Mouse (Mus musculus): ENCODE data around the gene Runx3. TPM values are rescaled to one million over a fixed set of nuclear protein-coding genes. Genes with fewer than 3 reads are reported as not detected.
A peak's percentile ranks its signal among the peaks of the same experiment; 100 is the strongest.

The Runx3 gene
- polyA plus RNA-seq, 1 experiment from 2014 or later: 0.04 TPM

DNA sequence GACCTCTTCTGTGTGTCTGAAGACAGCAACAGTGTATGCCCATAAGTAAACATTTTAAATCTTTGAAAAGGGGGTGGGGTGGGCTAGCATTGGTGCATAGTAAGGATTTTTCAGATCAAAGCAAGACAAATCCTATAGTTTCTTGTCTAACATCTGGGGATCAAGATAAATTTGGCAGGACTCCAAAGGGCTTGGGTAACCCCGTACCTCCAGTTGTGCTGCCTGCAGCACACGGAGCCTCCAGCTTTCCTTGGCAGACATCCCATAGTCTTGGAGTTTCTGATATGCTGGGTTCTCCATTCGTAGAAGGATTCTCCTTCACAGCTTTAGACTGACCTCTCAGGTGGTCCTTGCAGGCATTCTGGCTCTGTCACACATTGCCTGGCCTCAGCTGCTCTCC is 27.6 kb upstream of the Runx3 start:
- Histone ChIP-seq H3K9me3 (replicated peaks) (no peaks in the 10 kb centered on the region), H3K4me3 (no peak overlapping the region), H3K27ac (replicated peaks) (no peak overlapping the region), H3K27me3 (ENCODE audit: low read depth, poor library complexity, severe bottlenecking) (no peaks in the 10 kb centered on the region), H3K4me1 (no peaks in the 10 kb centered on the region), H3K36me3 (no peaks in the 10 kb centered on the region)
- WGBS: 91% methylated on average over 3 of the region's 3 CpGs
- DNase-seq (ENCODE audit: low spot score): no peak

DNA sequence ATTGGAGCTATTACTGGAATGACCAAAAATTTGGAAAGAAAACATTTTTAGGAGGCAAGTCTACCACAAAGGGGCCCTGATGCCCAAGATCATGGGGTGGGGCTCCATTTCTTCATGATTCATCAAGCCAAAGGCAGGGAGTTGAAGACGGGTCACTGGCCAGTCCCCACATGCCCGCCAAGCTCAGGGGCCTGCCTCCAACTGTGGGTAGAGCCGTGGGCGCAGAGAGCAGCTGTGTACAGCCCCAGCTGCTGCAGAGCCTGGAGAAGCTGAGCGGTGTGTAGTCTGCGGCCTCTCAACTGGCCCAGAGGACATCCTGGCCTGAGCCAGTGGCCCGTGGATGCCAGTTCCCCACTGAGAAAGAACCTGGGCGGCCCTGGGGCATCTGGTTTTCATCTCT is 24.8 kb upstream of the Runx3 start:
- 80% methylated on average over 8 of the region's 8 CpGs for WGBS
- no peak overlapping the region for H3K27ac ChIP-seq (replicated peaks)

DNA sequence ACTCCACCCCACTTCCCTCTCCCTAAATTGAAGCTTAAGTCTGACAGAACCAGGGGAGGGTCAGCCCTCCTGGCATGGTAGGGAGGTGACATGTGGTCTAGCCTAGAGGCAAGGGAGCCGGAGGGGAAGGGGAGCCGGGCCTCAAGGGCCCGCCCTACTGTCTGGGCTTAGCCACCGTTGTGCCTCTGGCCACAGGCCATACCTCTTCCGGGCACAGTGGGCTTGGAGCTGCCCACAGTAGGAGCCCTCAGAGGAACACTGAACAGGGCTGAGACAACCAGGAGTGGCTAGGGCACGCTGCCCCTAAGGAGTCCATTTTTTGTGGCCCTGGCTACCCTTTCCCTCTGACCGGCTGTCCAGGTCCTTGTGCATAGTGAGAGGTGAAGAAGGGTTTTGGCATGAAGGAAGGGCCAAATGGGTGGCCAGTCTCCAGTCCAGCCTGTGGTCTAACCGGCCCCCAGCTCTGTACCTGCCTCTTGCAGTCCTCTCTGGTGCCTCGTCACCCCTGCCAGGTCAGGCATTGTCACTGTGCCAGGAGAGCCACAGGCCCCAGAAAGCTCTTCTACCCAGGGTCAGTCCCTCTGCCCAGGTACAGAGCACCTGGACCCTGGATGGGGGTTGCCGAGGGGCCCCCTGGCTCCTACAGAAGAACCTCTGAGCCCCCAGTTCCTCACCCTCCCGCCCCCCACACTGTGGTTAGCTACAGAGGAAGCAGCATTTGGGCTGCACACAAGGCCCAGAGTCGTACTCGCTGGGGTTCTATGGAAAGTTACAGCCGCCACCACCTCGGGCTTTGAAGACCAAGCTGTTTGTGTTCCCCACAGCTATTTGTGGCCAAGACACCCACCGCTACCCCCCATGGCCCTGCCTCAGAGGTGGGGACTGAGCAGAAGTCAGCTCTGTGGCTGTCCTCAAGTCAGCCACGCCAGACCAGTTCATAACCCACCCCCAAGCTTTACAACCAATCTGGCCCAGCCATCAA is 22.3 kb upstream of the Runx3 start:
- H3K36me3 ChIP-seq: no peaks in the 10 kb centered on the region

More for the DNA sequence above, 24.8 kb upstream of the Runx3 start:
- H3K36me3 ChIP-seq: no peaks in the 10 kb centered on the region
- no peaks in the 10 kb centered on the region for H3K9me3 ChIP-seq (replicated peaks)
- no peaks in the 10 kb centered on the region; the same call in 1 of the 2 replicates for H3K27me3 ChIP-seq (ENCODE audit: low read depth, poor library complexity, severe bottlenecking)
- H3K4me3 ChIP-seq: no peak overlapping the region
- no peak for DNase-seq (ENCODE audit: low spot score)
- no peaks in the 10 kb centered on the region for H3K4me1 ChIP-seq

DNA sequence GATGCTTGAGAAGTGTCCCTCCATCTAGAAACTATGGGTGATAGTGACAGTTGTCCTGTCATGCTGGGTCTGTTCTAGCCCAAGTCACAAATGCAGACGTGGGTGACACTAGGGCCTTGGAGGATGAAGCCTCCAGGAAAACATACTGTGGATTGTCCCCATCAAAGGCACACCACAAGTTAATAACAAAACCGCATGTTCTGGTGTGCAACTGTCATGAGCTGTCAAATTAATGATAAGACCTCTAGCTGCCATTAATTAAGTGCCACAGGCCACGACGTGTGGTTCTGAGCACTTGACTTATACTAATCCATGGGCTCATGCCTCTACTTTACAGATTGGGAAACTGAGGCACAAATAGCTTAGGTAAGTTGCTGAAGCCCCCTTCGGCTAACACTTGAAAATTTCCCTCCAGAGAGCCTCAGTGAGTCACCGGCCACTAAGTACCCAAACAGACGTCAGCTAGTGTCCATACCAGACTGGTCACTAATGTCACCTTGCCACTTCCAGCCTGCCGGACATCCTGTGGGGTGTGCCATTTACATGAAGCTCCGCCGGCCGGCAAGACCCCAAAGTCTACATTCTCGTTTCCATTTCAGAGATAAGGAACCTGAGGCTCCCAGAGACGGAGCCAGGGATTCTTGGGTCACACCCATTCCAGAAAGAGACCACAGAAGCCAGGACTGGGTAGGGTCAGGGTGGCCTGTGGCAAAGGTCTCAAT is 18.3 kb upstream of the Runx3 start:
- 84% methylated on average over 13 of the region's 13 CpGs for WGBS
- no peak overlapping the region for H3K4me3 ChIP-seq
- no peaks in the 10 kb centered on the region; the same call in none of the 2 replicates for H3K27me3 ChIP-seq (ENCODE audit: low read depth, poor library complexity, severe bottlenecking)
- no peaks in the 10 kb centered on the region for H3K4me1 ChIP-seq
- no peaks in the 10 kb centered on the region for H3K36me3 ChIP-seq
- no peaks in the 10 kb centered on the region for H3K9me3 ChIP-seq (replicated peaks)
- no peak overlapping the region for H3K27ac ChIP-seq (replicated peaks)
- DNase-seq (ENCODE audit: low spot score): no peak

More for the DNA sequence above, 22.3 kb upstream of the Runx3 start:
- Histone ChIP-seq H3K4me3 (no peak overlapping the region), H3K9me3 (replicated peaks) (no peaks in the 10 kb centered on the region), H3K4me1 (no peaks in the 10 kb centered on the region), H3K27me3 (ENCODE audit: low read depth, poor library complexity, severe bottlenecking) (no peaks in the 10 kb centered on the region; the same call in 1 of the 2 replicates), H3K27ac (replicated peaks) (no peak overlapping the region)
- 87% methylated on average over 17 of the region's 17 CpGs for WGBS
- no peak for DNase-seq (ENCODE audit: low spot score)

DNA sequence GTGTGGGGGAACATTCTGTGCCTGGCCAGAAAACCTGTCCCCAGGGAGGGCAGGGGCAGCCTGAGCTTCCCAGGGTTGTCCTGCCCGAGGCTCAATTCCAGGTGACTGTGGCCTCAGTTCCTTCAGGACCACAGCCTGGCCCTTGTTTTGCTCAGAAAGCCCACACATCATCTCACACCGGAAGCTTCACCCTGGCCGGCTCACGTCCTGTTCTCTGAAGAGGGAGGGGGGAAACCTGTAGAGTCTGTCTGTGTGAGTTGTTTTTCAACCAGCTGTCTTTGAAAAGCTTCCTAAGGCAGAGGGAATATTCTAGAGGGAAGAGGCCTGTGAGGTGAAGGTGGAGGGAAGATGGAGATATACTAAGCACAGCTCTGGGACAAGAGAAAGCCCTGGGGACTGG is 17.7 kb upstream of the Runx3 start:
- H3K27me3 ChIP-seq (ENCODE audit: low read depth, poor library complexity, severe bottlenecking): no peaks in the 10 kb centered on the region; the same call in none of the 2 replicates
- no peaks in the 10 kb centered on the region for H3K36me3 ChIP-seq
- DNase-seq (ENCODE audit: low spot score): no peak
- WGBS: 68% methylated on average over 4 of the region's 4 CpGs
- H3K4me1 ChIP-seq: no peaks in the 10 kb centered on the region
- H3K9me3 ChIP-seq (replicated peaks): no peaks in the 10 kb centered on the region
- H3K4me3 ChIP-seq: no peak overlapping the region
- no peak overlapping the region for H3K27ac ChIP-seq (replicated peaks)

DNA sequence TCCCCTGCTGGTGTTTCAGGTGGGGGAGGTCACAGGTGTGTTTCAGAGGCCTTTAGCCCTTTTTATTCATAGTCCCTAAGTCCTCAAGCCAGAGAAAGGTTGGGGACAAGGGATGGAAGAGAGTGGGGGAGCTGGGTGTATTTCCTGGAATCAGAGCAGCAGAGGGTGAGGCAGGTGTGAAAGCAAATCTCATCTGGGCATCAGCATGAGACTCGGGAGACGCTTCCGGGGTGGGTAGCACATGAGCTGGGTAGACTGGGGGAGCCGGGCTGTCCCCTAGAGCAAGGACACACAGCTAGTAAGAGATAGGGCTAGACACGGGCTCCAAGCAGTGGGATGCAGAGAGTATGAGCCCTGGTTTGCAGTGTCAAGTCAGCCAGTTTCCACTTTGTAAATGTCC is 16.7 kb upstream of the Runx3 start:
- Histone ChIP-seq H3K27ac (replicated peaks) (no peak overlapping the region), H3K4me3 (no peak overlapping the region), H3K36me3 (no peaks in the 10 kb centered on the region), H3K4me1 (no peaks in the 10 kb centered on the region), H3K9me3 (replicated peaks) (no peaks in the 10 kb centered on the region), H3K27me3 (ENCODE audit: low read depth, poor library complexity, severe bottlenecking) (no peaks in the 10 kb centered on the region; the same call in none of the 2 replicates)
- WGBS: 73% methylated on average over 5 of the region's 5 CpGs
- DNase-seq (ENCODE audit: low spot score): no peak

DNA sequence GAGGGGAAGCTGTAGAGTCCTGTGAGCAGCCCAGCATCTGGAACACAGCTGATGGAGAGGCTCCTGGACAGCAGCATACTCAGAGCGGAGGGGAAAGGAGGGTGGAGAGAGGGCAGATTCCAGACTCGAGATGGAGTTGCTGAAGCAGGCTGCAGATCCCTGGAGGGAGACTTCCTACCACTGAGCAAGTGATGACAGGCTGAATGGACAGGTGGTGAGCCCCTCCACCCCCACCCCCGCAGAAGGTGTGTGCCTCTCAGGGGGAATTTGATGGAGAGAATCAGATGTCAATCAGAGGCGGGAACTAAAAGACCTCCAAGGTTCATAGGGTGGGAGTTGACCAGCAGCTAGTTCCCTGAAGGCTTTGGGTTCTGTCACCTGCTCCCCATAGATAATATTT is 13.5 kb upstream of the Runx3 start:
- 60% methylated on average over 4 of the region's 4 CpGs for WGBS

DNA sequence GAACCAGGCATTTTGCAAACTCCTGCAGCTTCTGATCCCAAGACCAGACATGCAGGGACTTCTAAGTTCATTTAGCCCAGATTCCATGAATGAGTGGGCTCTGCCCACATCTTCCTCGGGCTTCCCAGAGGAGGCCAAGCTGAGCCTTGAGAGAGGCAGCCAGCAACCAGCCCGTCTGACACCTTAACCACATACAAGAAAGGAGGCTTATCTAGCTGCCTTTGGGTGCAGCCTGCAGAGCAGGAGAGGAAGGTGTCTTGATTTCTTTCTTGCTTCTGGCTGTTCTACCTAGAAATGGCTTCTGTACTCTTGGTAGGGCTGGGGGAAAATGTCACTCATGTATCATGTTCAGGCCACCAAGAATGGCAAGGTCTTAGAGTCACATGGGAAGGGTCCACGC is 11.8 kb upstream of the Runx3 start:
- Histone ChIP-seq H3K36me3 (no peaks in the 10 kb centered on the region), H3K4me3 (no peak overlapping the region), H3K27ac (replicated peaks) (no peak overlapping the region), H3K27me3 (ENCODE audit: low read depth, poor library complexity, severe bottlenecking) (no peaks in the 10 kb centered on the region; the same call in none of the 2 replicates), H3K9me3 (replicated peaks) (peaks cover 13% of the 10 kb centered on the region; the same call in 1 of the 2 replicates), H3K4me1 (no peaks in the 10 kb centered on the region)
- 82% methylated on average over 3 of the region's 3 CpGs for WGBS
- DNase-seq (ENCODE audit: low spot score): no peak

More for the DNA sequence above, 13.5 kb upstream of the Runx3 start:
- no peaks in the 10 kb centered on the region for H3K4me1 ChIP-seq
- H3K27me3 ChIP-seq (ENCODE audit: low read depth, poor library complexity, severe bottlenecking): no peaks in the 10 kb centered on the region; the same call in none of the 2 replicates
- H3K27ac ChIP-seq (replicated peaks): no peak overlapping the region
- H3K36me3 ChIP-seq: no peaks in the 10 kb centered on the region
- DNase-seq (ENCODE audit: low spot score): no peak
- no peak overlapping the region for H3K4me3 ChIP-seq
- H3K9me3 ChIP-seq (replicated peaks): peaks cover 2% of the 10 kb centered on the region; the same call in 1 of the 2 replicates

DNA sequence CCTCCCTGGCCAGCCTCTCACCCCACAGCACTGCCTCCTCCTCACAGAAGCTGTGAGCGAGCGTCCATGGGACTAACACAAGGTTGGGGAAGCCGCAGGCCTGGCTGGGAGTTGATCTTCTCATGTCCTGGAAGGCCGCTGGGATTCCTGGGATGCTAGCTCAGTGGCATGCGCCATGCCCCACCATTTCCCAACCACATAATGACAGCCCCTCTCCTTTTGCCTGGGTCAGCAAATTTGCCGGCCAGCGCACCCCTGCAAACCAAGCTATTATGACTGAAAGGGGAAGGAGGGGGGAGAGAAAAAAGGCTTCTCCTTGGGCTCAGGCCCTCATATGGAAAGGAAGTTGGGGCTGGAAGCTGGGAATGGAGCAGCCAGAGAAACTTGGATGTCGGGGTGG is 6.8 kb upstream of the Runx3 start:
- H3K36me3 ChIP-seq: no peaks in the 10 kb centered on the region
- peaks cover 13% of the 10 kb centered on the region; the same call in 1 of the 2 replicates for H3K9me3 ChIP-seq (replicated peaks)
- 82% methylated on average over 8 of the region's 8 CpGs for WGBS
- H3K4me3 ChIP-seq: no peak overlapping the region
- peaks cover 15% of the 10 kb centered on the region for H3K4me1 ChIP-seq
- H3K27ac ChIP-seq (replicated peaks): no peak overlapping the region
- no peak for DNase-seq (ENCODE audit: low spot score)
- H3K27me3 ChIP-seq (ENCODE audit: low read depth, poor library complexity, severe bottlenecking): no peaks in the 10 kb centered on the region; the same call in 1 of the 2 replicates

DNA sequence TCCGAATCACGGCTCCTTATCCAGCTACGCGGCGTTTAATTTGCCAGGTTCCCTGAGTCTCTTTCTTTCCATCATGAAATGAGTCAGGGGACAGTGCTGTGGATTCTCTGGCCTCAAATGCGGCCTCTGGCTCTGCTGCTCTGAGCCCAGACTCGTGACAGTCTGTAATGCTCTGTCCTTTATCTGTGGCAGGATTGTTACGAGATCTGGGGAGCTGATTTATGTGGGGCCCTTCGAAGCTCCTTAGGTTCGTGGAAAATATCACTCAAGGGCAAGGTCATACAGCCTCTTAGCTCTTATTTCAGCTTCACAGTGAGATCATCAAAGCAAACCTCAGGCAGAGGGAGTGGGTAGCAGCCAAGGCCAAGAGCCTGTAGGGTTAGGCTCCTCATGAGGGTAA is 6.2 kb upstream of the Runx3 start:
- H3K4me1 ChIP-seq: peaks cover 15% of the 10 kb centered on the region
- H3K9me3 ChIP-seq (replicated peaks): peaks cover 13% of the 10 kb centered on the region; the same call in 1 of the 2 replicates
- H3K27me3 ChIP-seq (ENCODE audit: low read depth, poor library complexity, severe bottlenecking): no peaks in the 10 kb centered on the region; the same call in 1 of the 2 replicates
- no peak overlapping the region for H3K27ac ChIP-seq (replicated peaks)
- 90% methylated on average over 10 of the region's 10 CpGs for WGBS
- no peak overlapping the region for H3K4me3 ChIP-seq
- no peak for DNase-seq (ENCODE audit: low spot score)
- H3K36me3 ChIP-seq: no peaks in the 10 kb centered on the region

DNA sequence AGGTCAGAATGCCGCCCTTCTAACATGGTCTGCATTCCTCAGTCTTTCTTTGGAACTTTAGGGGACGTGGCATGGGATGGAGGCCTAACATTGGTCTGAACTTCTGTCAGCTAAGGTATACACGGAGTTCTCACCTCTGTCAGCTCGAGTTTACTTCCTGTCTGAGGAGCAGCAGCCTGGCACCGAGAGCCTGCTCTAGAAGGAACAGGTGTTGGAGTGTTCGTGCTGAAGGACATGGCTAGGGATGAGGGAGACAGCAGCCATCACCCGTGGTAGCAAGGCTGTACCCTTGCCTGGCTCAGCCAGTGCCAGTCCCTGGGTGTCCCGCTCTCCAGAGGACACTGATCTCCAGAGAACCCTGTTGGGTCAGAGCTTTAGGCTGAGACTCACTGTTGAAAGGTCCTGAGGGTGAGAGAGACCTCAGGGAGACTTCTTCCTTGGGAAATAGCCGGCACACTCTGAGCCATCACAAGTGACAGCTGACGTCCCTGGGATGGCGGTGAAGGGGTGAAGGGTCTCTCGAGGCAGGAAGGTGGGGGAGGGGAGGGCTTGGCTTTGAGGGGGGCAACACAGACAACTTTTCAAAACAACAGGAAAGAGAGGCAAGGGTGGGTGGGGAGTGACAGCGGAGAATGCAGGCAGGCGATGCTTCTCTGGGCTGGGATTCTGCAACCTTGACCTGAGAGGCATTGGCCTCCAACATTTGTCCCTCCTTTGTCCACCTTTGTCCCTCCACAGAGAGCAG is 4.9 kb upstream of the Runx3 start:
- H3K27me3 ChIP-seq (ENCODE audit: low read depth, poor library complexity, severe bottlenecking): no peaks in the 10 kb centered on the region
- DNase-seq (ENCODE audit: low spot score): no peak
- peak overlapping the region; percentile 25; the same call in 1 of the 2 replicates for H3K27ac ChIP-seq (replicated peaks)
- H3K4me3 ChIP-seq: no peak overlapping the region
- 61% methylated on average over 14 of the region's 14 CpGs for WGBS
- H3K36me3 ChIP-seq: no peaks in the 10 kb centered on the region
- peaks cover 15% of the 10 kb centered on the region for H3K4me1 ChIP-seq
- peaks cover 13% of the 10 kb centered on the region; the same call in 1 of the 2 replicates for H3K9me3 ChIP-seq (replicated peaks)

DNA sequence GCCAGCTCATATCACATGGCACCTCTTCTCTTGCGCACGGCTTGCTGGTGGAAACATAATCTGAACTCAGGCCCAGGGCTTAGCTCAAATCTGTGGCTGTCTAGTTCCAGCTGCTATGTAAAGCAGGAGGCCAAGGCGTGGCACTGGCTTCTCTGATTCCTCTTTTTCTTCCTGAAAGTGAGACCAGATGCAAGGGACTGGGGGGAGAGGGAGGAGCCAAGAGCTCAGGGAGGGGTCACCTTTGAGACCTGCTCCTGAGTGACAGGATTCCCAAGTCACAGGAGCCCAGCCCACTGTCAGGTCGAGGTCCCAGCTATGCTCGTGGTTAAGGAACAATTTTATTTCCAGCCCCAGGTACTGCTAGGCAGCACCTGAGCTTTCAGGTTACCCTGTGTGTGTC is 4.1 kb upstream of the Runx3 start:
- Histone ChIP-seq H3K27me3 (ENCODE audit: low read depth, poor library complexity, severe bottlenecking) (no peaks in the 10 kb centered on the region), H3K4me3 (no peak overlapping the region), H3K9me3 (replicated peaks) (peaks cover 13% of the 10 kb centered on the region; the same call in 1 of the 2 replicates), H3K36me3 (no peaks in the 10 kb centered on the region), H3K4me1 (peaks cover 18% of the 10 kb centered on the region), H3K27ac (replicated peaks) (0 out of 2 replicates have a peak overlapping the region, but pooled peaks have one; percentile 25)
- DNase-seq (ENCODE audit: low spot score): no peak
- WGBS: 71% methylated on average over 5 of the region's 5 CpGs

All from midbrain, embryonic 10.5 days (tissue).